Mouse (Mus musculus): ENCODE results near the gene Tes. TPM values are rescaled to one million over a fixed set of nuclear protein-coding genes. Genes with fewer than 3 reads are reported as not detected.
A peak's percentile ranks its signal among the peaks of the same experiment; 100 is the strongest.

Tes gene
- total and polyA plus RNA-seq, 2 experiments from 2014 or later = 26.0 to 31.3 TPM

DNA sequence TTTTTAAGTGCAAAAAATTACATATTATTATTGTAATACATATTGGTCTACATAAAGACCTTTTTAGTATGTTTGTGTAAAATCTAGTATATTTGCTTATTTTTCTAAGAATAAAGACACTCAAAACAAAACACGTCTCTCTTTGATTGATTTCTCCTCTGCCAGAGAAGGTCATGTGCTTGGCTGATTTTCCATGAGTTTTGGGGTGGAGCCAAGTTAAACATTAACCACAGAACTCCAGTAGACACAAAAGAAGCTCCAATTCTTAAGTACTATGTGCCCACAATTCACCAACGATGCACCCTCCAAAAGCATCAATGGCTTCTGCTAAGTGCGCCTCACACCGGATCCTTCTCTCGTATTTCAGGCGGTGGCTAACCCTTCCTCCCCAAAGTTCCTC lies 2.6 kb upstream of the Tes start:
- no peak for ATAC-seq
- 60% methylated on average over 6 of the region's 6 CpGs for WGBS
- H3K27me3 ChIP-seq (ENCODE audit: insufficient read depth, low read length) = no peaks in the 10 kb centered on the region
- no peak overlapping the region for H3K9ac ChIP-seq (replicated peaks; ENCODE audit: low read length)
- TF ChIP-seq CTCF (IDR thresholded peaks at IDR 0.05; ENCODE audit: low read depth) = no peak
- no peak overlapping the region for H3K4me3 ChIP-seq (ENCODE audit: low read length)
- H3K4me2 ChIP-seq (ENCODE audit: low read depth, low read length) = no peak overlapping the region
- no peak for DNase-seq (ENCODE audit: low spot score)
- H3K4me1 ChIP-seq (ENCODE audit: insufficient read depth, low read length) = 0 out of 2 replicates have a peak, but pooled peaks cover 3% of the 10 kb centered on the region
- H3K36me3 ChIP-seq (ENCODE audit: insufficient read depth, low read length) = no peaks in the 10 kb centered on the region
- H3K9me3 ChIP-seq (ENCODE audit: low read length) = no peaks in the 10 kb centered on the region
- H3K27ac ChIP-seq = no peak overlapping the region

DNA sequence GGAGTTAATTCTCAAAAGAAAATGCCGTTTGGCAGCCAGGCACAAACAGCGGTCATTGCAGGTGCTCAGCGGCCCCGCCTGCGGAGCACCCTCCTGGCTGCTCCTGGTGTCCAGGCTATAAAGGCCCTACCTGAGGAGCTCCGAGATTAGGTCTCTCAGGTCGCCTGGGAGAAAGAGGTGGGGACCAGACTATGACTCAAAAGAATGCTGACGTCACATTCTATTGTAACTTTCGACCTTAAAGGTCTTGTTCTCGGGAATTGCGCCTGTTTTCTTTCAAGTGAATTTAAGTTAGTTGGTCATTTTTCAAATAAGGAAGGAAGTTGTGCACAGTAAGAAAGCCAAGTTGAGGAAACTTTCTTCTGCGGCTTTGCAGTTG lies 831 bp downstream of the Tes start:
- 0 out of 2 replicates have a peak, but pooled peaks cover 3% of the 10 kb centered on the region for H3K4me1 ChIP-seq (ENCODE audit: insufficient read depth, low read length)
- WGBS = 7% methylated on average over 12 of the region's 12 CpGs
- no peaks in the 10 kb centered on the region for H3K36me3 ChIP-seq (ENCODE audit: insufficient read depth, low read length)
- 0 out of 2 replicates have a peak overlapping the region, but pooled peaks have one; percentile 7 for H3K27ac ChIP-seq
- H3K9me3 ChIP-seq (ENCODE audit: low read length) = no peaks in the 10 kb centered on the region
- H3K4me3 ChIP-seq (ENCODE audit: low read length) = peak overlapping the region; percentile 77
- DNase-seq (ENCODE audit: low spot score) (no peak), ATAC-seq (peak; percentile 36; the same call in 1 of the 2 replicates)
- no peaks in the 10 kb centered on the region for H3K27me3 ChIP-seq (ENCODE audit: insufficient read depth, low read length)
- H3K4me2 ChIP-seq (ENCODE audit: low read depth, low read length) = peak overlapping the region; percentile 95
- TF ChIP-seq CTCF (IDR thresholded peaks at IDR 0.05; ENCODE audit: low read depth) = no peak
- peak overlapping the region; percentile 67 for H3K9ac ChIP-seq (replicated peaks; ENCODE audit: low read length)

DNA sequence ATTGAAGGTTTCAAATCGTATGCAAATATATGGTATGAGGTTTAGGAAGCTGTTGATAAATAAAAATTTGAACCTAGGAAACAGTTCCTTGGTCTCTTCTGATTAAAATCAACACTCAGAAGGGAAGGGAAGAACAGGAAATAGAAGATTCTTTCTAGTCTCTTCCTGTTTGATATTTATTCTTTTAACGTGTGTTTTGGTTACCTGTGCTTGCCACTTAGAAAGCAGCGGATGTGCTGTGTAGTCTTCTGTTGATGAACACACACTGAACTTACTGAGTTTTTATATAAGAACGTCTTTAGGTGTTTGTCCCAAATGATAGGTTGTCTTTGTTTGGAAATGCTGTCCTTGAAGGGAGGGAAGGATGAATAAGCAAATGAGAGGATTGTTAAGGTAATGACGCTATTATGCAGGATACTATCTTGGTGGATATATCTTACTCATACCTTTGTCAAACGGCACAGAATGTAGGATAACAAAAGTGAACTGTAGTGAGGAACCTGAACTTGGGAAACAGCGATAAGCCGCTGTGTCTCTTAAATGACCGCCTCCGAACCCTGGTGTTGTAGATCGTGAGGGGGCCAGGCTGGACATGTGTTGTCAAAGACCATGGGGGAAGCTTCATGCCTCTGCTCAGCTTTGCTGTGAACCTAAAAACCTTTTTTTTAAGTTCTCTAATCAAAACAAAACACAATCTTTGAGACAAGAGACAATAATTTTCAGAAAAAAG lies 1.4 kb downstream of the Tes start:
- Histone ChIP-seq H3K4me3 (ENCODE audit: low read length) (peak overlapping the region; percentile 77), H3K27me3 (ENCODE audit: insufficient read depth, low read length) (no peaks in the 10 kb centered on the region), H3K27ac (no peak overlapping the region), H3K4me1 (ENCODE audit: insufficient read depth, low read length) (0 out of 2 replicates have a peak, but pooled peaks cover 3% of the 10 kb centered on the region), H3K9ac (replicated peaks; ENCODE audit: low read length) (no peak overlapping the region), H3K36me3 (ENCODE audit: insufficient read depth, low read length) (no peaks in the 10 kb centered on the region), H3K4me2 (ENCODE audit: low read depth, low read length) (peak overlapping the region; percentile 95), H3K9me3 (ENCODE audit: low read length) (no peaks in the 10 kb centered on the region)
- DNase-seq (ENCODE audit: low spot score) = no peak
- WGBS = 61% methylated on average over 11 of the region's 11 CpGs
- ATAC-seq = no peak
- no peak for TF ChIP-seq CTCF (IDR thresholded peaks at IDR 0.05; ENCODE audit: low read depth)

DNA sequence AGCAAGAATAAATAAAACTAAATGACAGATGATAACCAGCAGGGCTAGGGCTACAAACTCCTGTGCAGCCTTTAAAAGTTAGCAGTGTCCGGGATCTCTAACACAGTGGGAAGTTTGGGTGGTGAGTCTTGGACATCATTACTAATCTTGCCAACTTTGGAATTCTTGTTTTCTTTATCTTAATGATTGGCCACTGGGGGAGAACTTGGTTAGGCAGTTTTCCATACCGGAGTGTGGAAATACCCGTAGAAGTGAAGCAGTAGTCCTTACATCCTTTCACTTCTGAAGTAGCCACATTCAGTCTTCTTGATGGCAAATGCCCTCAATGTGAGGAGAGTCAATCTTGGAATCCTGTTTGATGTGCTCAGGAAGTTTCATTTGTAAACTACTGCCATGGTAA lies 7.0 kb downstream of the Tes start:
- H3K4me1 ChIP-seq (ENCODE audit: insufficient read depth, low read length) = no peaks in the 10 kb centered on the region
- ATAC-seq (no peak), DNase-seq (ENCODE audit: low spot score) (no peak)
- no peaks in the 10 kb centered on the region for H3K9me3 ChIP-seq (ENCODE audit: low read length)
- no peaks in the 10 kb centered on the region for H3K27me3 ChIP-seq (ENCODE audit: insufficient read depth, low read length)
- no peak overlapping the region for H3K9ac ChIP-seq (replicated peaks; ENCODE audit: low read length)
- no peak for TF ChIP-seq CTCF (IDR thresholded peaks at IDR 0.05; ENCODE audit: low read depth)
- H3K4me3 ChIP-seq (ENCODE audit: low read length) = no peak overlapping the region
- H3K4me2 ChIP-seq (ENCODE audit: low read depth, low read length) = no peak overlapping the region
- 97% methylated on average over 3 of the region's 3 CpGs for WGBS
- no peaks in the 10 kb centered on the region for H3K36me3 ChIP-seq (ENCODE audit: insufficient read depth, low read length)
- no peak overlapping the region for H3K27ac ChIP-seq

DNA sequence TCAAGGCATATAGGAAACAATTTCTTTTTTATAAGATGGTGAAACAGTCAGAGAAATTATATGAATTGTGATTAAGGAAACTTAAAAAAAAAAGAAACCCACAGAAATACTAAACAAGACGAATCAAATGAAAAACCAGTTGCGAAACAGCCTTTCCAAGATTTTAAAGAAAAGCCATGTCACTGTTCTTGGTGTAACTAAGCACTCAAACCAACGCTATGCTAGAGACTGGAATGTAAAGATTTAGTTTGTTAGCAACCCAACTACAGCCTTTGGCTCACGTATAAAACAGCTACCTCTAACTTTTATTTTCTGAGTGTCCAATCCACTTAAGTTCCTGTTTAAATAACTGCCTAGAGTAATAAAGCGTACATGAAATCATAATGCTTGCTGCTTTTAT lies 7.4 kb downstream of the Tes start:
- H3K9ac ChIP-seq (replicated peaks; ENCODE audit: low read length) = no peak overlapping the region
- 93% methylated on average over 5 of the region's 5 CpGs for WGBS
- no peak for TF ChIP-seq CTCF (IDR thresholded peaks at IDR 0.05; ENCODE audit: low read depth)
- H3K36me3 ChIP-seq (ENCODE audit: insufficient read depth, low read length) = no peaks in the 10 kb centered on the region
- no peak overlapping the region for H3K27ac ChIP-seq
- no peak for DNase-seq (ENCODE audit: low spot score)
- no peak for ATAC-seq
- no peak overlapping the region for H3K4me2 ChIP-seq (ENCODE audit: low read depth, low read length)
- no peaks in the 10 kb centered on the region for H3K4me1 ChIP-seq (ENCODE audit: insufficient read depth, low read length)
- no peaks in the 10 kb centered on the region for H3K9me3 ChIP-seq (ENCODE audit: low read length)
- no peaks in the 10 kb centered on the region for H3K27me3 ChIP-seq (ENCODE audit: insufficient read depth, low read length)
- no peak overlapping the region for H3K4me3 ChIP-seq (ENCODE audit: low read length)

- DNase-seq (ENCODE audit: low spot score) (no peak), ATAC-seq (no peak)
- H3K27ac ChIP-seq = no peak overlapping the region
- no peak overlapping the region for H3K9ac ChIP-seq (replicated peaks; ENCODE audit: low read length)
- 87% methylated on average over 7 of the region's 7 CpGs for WGBS
- no peaks in the 10 kb centered on the region for H3K36me3 ChIP-seq (ENCODE audit: insufficient read depth, low read length)
- no peak overlapping the region for H3K4me3 ChIP-seq (ENCODE audit: low read length)
- no peak overlapping the region for H3K4me2 ChIP-seq (ENCODE audit: low read depth, low read length)
- no peaks in the 10 kb centered on the region for H3K27me3 ChIP-seq (ENCODE audit: insufficient read depth, low read length)
- H3K4me1 ChIP-seq (ENCODE audit: insufficient read depth, low read length) = 0 out of 2 replicates have a peak, but pooled peaks cover 3% of the 10 kb centered on the region
- H3K9me3 ChIP-seq (ENCODE audit: low read length) = no peaks in the 10 kb centered on the region
- TF ChIP-seq CTCF (IDR thresholded peaks at IDR 0.05; ENCODE audit: low read depth) = no peak
Measured at GRCm38 (mm10) chr6:17072763-17073484, 8.0 kb downstream of the Tes start.
